Mouse (Mus musculus) midbrain, embryonic 13.5 days (tissue): ENCODE measurements around the gene Cdc20. TPM values are rescaled to one million over a fixed set of nuclear protein-coding genes. Genes with fewer than 3 reads are reported as not detected.
A peak's percentile ranks its signal among the peaks of the same experiment; 100 is the strongest.

Experiments used
- ATAC-seq: fragments of 200-750 bp; cut with Nextera tagmentation; 2 replicates; pipeline ENCODE4 v1.8.0; 2017; ENCODE audit warnings: mild to moderate bottlenecking, moderate TSS enrichment, moderate library complexity
- H3K27ac ChIP-seq: fragments of 300-500 bp; sonication (generic); 2 replicates; pipeline ENCODE4 v1.5.1; 2015; ENCODE audit warnings: inconsistent platforms, mild to moderate bottlenecking, moderate library complexity
- H3K27me3 ChIP-seq: fragments of 300-500 bp; sonication (generic); 2 replicates; pipeline ENCODE4 v1.6.1; 2015; ENCODE audit warnings: mild to moderate bottlenecking, inconsistent platforms
- H3K36me3 ChIP-seq: fragments of 300-500 bp; sonication (generic); 2 replicates; pipeline ENCODE4 v1.6.1; 2015; ENCODE audit warnings: mild to moderate bottlenecking, inconsistent platforms
- H3K4me1 ChIP-seq: fragments of 300-500 bp; sonication (generic); replicated peaks from 2 replicates; pipeline ENCODE4 v1.6.1; 2015; ENCODE audit warnings: inconsistent platforms
- H3K4me2 ChIP-seq: fragments of 300-500 bp; sonication (generic); replicated peaks from 2 replicates; pipeline ENCODE4 v1.6.1; 2015; ENCODE audit warnings: moderate library complexity, mild to moderate bottlenecking, inconsistent platforms
- H3K4me3 ChIP-seq: fragments of 300-500 bp; sonication (generic); replicated peaks from 2 replicates; pipeline ENCODE4 v1.5.1; 2015; ENCODE audit warnings: mild to moderate bottlenecking, inconsistent platforms
- H3K9ac ChIP-seq: fragments of 300-500 bp; sonication (generic); replicated peaks from 2 replicates; pipeline ENCODE4 v1.6.1; 2015; ENCODE audit warnings: mild to moderate bottlenecking, inconsistent platforms
- H3K9me3 ChIP-seq: fragments of 300-500 bp; sonication (generic); 2 replicates; pipeline ENCODE4 v1.6.1; 2016; ENCODE audit warnings: mild to moderate bottlenecking, inconsistent platforms
- WGBS: fragments of 180-500 bp; shearing (Covaris S2); methylation state at CpG from one replicate; pipeline ENCODE4 v1.1.7; 2015; 5-methylcytosine and 5-hydroxymethylcytosine counted together
- polyA plus RNA-seq: library from polyadenylated mRNA; unstranded; fragments of >200 nt; fragmentation: Nextera tagmentation; extraction: Ambion mirVana; gene quantifications from 2 replicates; pipeline ENCODE4 v1.2.1, GENCODE M21; 2015

Cdc20 gene
- polyA plus RNA-seq, 1 experiment from 2014 or later, result 105 TPM

DNA sequence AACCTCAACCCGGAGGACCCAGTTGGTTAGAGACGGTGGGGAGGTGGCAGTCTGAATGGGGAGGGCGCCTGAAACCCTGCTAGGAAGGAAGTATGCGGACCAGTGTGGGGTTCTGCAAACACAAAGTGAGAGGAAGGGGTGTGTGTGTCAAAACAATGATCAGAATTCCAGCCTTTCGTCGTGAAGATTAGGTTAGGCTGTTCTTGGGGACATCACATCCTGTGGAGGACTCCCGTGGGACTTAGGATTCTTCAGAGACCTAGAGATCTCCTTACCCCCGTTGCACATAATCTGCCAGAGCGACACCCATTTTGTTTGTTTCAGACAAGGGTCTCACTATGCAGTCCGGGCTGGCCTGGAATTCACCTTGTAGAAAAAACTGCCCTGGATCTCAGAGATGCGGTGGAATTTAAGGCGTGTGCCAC lies 689 bp upstream of the Cdc20 start:
- H3K9ac ChIP-seq, result peak overlapping the region; percentile 75
- peak; percentile 15; the same call in 1 of the 2 replicates for ATAC-seq
- H3K4me1 ChIP-seq, result peaks cover 36% of the 10 kb centered on the region
- peak overlapping the region; percentile 95 for H3K4me2 ChIP-seq
- peak overlapping the region; percentile 59 for H3K4me3 ChIP-seq
- WGBS, result 8% methylated on average over 12 of the region's 12 CpGs
- peak overlapping the region; percentile 87 for H3K27ac ChIP-seq
- H3K9me3 ChIP-seq, result no peaks in the 10 kb centered on the region
- no peaks in the 10 kb centered on the region for H3K27me3 ChIP-seq
- H3K36me3 ChIP-seq, result peaks cover 17% of the 10 kb centered on the region

DNA sequence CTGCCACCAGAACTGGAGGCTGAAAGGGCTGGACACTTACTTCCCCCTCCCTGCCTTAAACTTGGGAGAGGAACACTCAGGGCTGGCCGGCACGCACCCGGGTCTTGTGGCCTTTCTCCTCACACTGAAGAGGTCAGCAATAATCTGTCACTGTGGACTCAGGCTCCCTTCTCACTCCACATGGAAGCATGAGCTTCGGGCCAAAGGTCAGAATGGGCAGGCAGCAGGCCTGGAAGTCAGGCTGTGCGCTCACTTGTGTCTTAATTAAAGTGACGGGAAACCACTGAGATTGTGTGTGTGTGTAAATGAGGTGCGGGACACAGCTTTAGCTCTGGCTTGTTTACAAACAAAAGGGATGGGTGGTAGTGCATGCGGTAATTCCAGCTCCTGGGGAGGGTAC lies 4.8 kb downstream of the Cdc20 start:
- Histone ChIP-seq H3K27ac (no peak overlapping the region), H3K4me2 (no peak overlapping the region), H3K4me3 (no peak overlapping the region), H3K27me3 (no peaks in the 10 kb centered on the region), H3K4me1 (peaks cover 54% of the 10 kb centered on the region), H3K9me3 (no peaks in the 10 kb centered on the region), H3K36me3 (peaks cover 43% of the 10 kb centered on the region), H3K9ac (no peak overlapping the region)
- WGBS, result 73% methylated on average over 8 of the region's 8 CpGs
- ATAC-seq, result no peak

DNA sequence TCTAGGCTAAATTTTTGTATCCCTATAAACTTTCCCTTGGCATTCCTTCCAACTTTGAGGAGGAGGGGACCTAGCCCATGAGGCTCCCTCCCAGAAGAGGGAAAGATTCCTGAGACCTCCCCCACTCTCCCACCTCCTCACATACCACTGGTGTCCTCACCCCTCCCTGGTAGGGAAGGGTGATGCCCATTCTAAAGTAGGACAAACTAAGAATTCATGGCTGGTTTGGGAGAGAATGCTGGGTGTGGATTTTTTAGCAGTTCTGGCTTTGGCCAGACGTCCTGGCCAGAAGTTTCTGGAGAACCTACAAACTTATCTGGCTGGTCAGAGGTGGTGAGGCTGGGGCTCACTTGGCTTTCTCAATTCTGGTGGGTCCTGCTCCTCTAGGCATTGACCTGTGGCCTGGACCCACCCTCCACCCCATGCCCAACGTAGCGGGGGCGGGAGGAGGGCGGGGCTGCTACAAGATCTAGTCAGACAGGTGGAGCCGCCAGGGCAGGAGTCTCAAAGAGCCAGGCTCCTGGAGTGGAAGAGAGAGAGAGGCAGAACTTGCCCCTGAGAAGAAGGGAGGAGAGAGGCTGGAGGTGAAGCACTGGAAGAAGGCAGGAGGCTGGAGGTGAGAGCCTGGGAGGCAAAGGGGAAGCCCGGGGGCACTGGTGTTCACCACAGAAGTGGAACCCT lies 7.8 kb downstream of the Cdc20 start:
- H3K4me2 ChIP-seq, result peak overlapping the region; percentile 62; the same call in 1 of the 2 replicates
- H3K27ac ChIP-seq, result no peak overlapping the region
- H3K36me3 ChIP-seq, result peaks cover 39% of the 10 kb centered on the region
- H3K27me3 ChIP-seq, result no peaks in the 10 kb centered on the region
- WGBS, result 61% methylated on average over 7 of the region's 7 CpGs
- no peaks in the 10 kb centered on the region for H3K9me3 ChIP-seq
- no peak for ATAC-seq
- peaks cover 34% of the 10 kb centered on the region for H3K4me1 ChIP-seq
- no peak overlapping the region for H3K4me3 ChIP-seq
- peak overlapping the region; percentile 78; the same call in 1 of the 2 replicates for H3K9ac ChIP-seq

DNA sequence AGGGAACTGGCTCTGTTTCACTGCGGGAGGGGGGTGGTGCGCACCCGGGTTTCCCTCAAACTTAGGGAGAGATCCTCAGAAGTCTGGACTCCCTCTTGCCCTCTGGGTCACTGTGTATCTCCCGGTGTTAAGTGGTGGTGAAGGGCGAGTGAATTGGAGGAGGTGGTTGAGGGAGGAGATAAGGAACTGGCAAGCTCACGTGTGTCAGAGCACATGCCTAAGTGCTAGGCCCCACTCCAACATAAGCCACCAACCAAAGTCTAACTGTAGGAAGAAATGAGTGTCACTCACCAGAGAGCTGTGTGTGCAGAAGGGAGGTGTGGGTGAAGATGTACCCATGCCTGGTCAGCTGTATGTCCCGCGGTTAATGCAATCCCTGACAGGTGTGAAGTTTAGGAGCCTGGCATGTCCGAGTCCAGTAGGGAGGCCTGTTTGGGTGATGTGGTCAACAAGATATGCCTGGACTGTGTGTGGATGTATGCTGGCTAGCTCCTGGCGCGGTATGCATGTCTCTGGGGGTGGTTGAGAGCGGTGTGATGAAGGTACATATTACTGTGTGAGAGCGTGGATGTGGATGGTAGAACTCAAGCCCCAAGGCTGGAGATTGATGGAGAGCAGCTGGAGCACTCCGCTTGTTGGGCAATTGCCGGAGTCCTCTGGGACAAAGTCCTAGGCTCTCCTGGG lies 8.5 kb downstream of the Cdc20 start:
- Histone ChIP-seq H3K27ac (peak overlapping the region; percentile 70; the same call in 1 of the 2 replicates), H3K27me3 (no peaks in the 10 kb centered on the region), H3K9ac (peak overlapping the region; percentile 78), H3K36me3 (peaks cover 37% of the 10 kb centered on the region), H3K9me3 (no peaks in the 10 kb centered on the region), H3K4me1 (peaks cover 30% of the 10 kb centered on the region), H3K4me2 (peak overlapping the region; percentile 62), H3K4me3 (peak overlapping the region; percentile 57)
- ATAC-seq, result peak; percentile 12
- WGBS, result 59% methylated on average over 15 of the region's 15 CpGs

DNA sequence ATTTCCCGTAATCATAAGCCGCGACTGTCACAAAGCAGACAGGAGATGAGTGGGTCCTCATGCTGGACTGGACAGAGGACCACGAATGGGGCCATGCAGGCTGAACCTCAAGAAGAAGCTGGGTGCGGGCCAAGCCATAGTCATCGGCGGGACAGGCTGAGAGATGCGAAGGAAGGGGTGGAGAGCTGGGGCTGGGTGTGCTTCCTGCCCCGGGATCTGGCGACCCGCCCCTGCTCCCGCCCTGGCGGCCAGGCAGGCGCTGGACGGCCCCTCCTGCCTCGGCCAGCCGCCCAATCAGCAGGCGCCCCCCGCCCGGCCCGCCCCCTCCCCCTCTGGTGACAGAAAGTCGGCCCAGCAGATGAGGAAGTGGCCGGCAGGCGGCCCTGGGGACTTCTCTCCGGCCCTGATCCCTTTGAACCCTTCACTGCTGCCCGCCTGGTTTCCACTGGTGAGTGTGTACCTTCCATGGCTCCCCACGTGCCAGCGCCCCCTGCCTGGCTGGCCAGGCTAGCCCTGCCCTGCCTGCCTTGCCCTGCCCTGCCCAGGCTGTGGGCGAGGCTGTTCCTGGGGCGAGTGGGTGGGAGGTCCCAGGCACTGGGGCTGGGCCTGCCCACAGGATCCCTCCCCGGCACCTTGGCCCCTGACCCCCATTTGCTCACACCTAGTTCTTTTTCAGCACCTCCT lies 9.2 kb downstream of the Cdc20 start, which contains the start of gene Elovl1:
Gene Elovl1, plus strand, starts transcription at position 326 of the 684 bp plus-strand sequence.
- H3K27me3 ChIP-seq, result no peaks in the 10 kb centered on the region
- peak; percentile 95 for ATAC-seq
- H3K9me3 ChIP-seq, result no peaks in the 10 kb centered on the region
- H3K9ac ChIP-seq, result peak within 1 kb of the TSS; percentile 78
- peaks cover 36% of the 10 kb centered on the region for H3K36me3 ChIP-seq
- H3K4me2 ChIP-seq, result peak within 1 kb of the TSS; percentile 62
- H3K4me3 ChIP-seq, result peak within 1 kb of the TSS; percentile 57
- under 1% methylated on average over 22 of the region's 31 CpGs for WGBS
- peaks cover 30% of the 10 kb centered on the region for H3K4me1 ChIP-seq
- peak within 1 kb of the TSS; percentile 70 for H3K27ac ChIP-seq

DNA sequence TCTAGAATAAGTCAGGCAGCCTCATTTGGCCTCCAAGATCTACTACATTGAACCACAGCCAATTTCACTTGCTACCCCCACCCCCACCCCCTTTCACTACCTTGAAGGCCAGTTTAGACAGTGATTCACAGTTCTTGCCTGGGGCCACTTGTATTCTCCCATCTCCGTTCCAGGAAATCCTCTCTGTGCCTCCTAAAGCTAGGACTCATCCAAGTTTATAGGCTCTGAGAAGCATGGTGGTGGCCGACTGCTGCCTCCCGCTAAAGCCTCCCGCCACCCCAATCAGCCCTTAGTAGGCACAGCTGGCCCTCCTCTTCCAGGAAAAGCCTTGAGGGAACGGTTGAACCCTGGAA lies 9.8 kb downstream of the Cdc20 start:
- Histone ChIP-seq H3K4me1 (peaks cover 30% of the 10 kb centered on the region), H3K27me3 (no peaks in the 10 kb centered on the region), H3K9ac (peak overlapping the region; percentile 78), H3K4me3 (peak overlapping the region; percentile 57), H3K27ac (peak overlapping the region; percentile 70), H3K4me2 (peak overlapping the region; percentile 62), H3K9me3 (no peaks in the 10 kb centered on the region), H3K36me3 (peaks cover 36% of the 10 kb centered on the region)
- 4% methylated on average over 5 of the region's 5 CpGs for WGBS
- ATAC-seq, result peak; percentile 46

DNA sequence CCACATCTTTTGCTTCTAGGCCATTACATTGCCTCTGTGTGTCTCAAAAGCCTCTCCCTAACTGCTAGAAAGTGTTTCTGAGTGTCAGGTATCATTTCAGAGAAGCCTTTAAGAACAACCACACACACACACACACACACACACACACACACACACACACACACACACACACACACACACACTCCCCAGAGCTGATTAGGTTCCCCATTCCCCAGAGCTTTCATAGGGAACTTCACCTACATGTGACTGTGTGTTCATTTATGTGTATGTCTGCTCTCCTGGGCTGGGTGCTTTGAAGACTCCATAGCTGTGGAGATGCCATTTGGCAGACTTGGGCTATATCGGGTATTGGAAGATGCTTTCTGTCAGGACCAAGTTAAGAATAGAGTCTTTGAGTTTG lies 11.8 kb downstream of the Cdc20 start:
- Histone ChIP-seq H3K36me3 (peaks cover 36% of the 10 kb centered on the region), H3K4me3 (no peak overlapping the region), H3K9ac (no peak overlapping the region), H3K4me1 (peaks cover 30% of the 10 kb centered on the region), H3K9me3 (no peaks in the 10 kb centered on the region), H3K27me3 (no peaks in the 10 kb centered on the region), H3K27ac (no peak overlapping the region), H3K4me2 (no peak overlapping the region)
- WGBS, result 94% methylated on average over 1 of the region's 1 CpGs
- no peak for ATAC-seq

DNA sequence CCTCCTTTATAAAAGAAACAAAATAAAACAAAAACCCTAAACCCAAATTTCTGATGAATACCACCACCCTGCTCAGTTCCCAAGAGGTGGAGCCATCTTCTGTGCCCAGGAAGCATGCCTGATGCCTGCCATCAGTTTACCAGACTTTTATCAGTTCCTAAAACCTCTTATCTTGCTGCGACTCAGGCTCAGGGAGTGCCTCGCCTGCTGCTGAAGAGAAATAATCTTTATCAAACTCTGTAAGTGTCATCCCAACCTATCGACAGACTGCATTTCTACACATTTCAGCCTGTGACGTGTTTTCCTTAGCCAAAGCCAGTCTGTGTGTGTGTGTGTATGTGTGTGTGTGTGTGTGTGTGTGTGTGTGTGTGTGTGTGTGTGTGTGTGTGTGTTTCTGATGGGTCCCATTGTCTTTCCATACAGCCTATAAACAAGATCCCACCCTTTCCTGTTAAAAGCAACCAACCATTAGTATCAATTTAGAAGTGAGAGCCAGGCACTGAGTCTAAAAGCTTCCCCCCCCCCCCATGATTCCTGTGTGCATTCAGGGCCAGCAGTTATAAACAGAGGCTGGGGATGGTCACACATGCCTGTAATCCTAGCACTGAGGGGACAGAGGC lies 12.5 kb downstream of the Cdc20 start:
- Histone ChIP-seq H3K27ac (no peak overlapping the region), H3K4me2 (no peak overlapping the region), H3K4me1 (peaks cover 28% of the 10 kb centered on the region), H3K9ac (no peak overlapping the region), H3K36me3 (peaks cover 40% of the 10 kb centered on the region), H3K27me3 (no peaks in the 10 kb centered on the region), H3K9me3 (no peaks in the 10 kb centered on the region), H3K4me3 (no peak overlapping the region)
- ATAC-seq, result no peak
- WGBS, result 89% methylated on average over 4 of the region's 4 CpGs

DNA sequence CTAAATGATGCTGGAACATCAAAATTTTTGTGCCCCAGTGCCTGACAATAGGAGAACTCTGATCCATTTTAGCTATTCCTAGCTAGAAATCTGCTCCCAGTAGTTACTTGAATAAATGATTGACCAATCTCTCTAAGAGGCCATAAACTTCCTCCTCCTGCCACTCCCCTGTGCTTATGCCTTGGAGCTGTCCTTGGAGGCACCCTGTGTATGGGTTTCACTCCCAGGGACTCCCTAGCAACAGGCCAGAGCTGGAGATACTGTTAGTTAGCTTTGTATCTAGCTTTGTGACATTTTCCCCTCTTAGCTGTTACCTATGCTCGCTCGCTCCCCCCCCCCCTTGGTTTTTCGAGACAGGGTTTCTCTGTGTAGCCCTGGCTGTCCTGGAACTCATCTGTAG lies 15.8 kb downstream of the Cdc20 start:
- Histone ChIP-seq H3K27me3 (no peaks in the 10 kb centered on the region), H3K4me2 (no peak overlapping the region), H3K4me3 (no peak overlapping the region), H3K9ac (no peak overlapping the region), H3K36me3 (peaks cover 70% of the 10 kb centered on the region), H3K9me3 (no peaks in the 10 kb centered on the region), H3K4me1 (no peaks in the 10 kb centered on the region), H3K27ac (no peak overlapping the region)
- no peak for ATAC-seq
- 90% methylated on average over 3 of the region's 3 CpGs for WGBS

DNA sequence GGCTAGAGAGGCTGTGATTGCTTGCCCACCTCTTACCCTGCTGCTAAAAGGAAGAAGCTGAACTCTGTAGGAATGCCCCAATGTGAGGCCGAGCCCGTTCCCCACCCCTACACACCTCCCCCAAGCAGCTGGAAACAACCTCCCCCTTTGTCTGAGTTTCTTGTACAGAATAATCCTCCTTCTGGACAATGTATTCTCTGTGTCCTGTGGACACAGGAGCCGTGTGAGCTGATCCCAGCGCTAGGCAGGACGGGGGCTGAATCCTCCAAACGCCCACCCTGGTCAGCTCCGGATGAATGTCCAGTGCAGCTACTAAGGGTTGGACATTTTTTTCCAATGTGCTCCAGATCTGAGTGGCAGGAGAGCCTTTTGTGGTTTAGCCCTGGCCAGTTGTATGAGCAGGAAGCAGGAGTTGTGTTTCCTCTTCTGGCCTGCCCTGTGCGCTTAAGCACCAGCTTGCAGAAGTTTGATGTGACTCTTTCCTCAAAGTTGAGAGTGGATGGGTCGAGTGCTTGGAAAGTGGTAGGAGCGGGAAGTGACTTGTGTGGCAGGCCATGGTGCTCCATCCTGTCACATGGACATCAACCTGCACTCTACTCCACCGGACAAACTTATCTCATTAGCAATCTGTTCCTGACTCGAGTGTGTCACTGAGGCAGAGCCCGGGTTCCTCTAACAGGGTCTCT lies 19.9 kb downstream of the Cdc20 start:
- H3K36me3 ChIP-seq, result peaks cover 96% of the 10 kb centered on the region
- WGBS, result 85% methylated on average over 13 of the region's 13 CpGs
- H3K9me3 ChIP-seq, result no peaks in the 10 kb centered on the region
- no peak overlapping the region for H3K27ac ChIP-seq
- H3K4me2 ChIP-seq, result no peak overlapping the region
- H3K27me3 ChIP-seq, result no peaks in the 10 kb centered on the region
- no peaks in the 10 kb centered on the region for H3K4me1 ChIP-seq
- H3K4me3 ChIP-seq, result no peak overlapping the region
- no peak for ATAC-seq
- H3K9ac ChIP-seq, result no peak overlapping the region

DNA sequence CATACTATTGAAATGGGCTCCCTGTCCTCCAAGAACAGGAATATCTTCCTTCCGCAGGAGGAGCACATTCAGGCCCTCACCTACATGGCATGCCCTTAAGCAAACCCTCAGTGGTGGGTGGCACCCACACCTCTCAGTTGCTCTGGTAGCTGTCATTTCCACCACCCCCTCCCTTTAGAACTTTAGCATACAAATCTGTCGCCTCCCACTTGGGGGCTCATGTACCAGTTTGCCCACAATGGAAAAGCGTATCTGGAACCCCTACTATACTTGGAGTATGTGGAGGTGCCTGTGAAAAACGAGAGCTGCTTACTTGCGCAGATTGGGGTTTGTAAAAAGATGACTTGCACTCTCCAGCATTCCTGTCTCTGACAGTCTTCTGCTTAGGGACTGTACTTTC lies 20.8 kb downstream of the Cdc20 start:
- WGBS, result 94% methylated on average over 5 of the region's 5 CpGs
- no peak overlapping the region for H3K4me3 ChIP-seq
- H3K27ac ChIP-seq, result no peak overlapping the region
- H3K36me3 ChIP-seq, result peaks cover 97% of the 10 kb centered on the region
- H3K4me2 ChIP-seq, result no peak overlapping the region
- ATAC-seq, result no peak
- no peak overlapping the region for H3K9ac ChIP-seq
- no peaks in the 10 kb centered on the region for H3K9me3 ChIP-seq
- no peaks in the 10 kb centered on the region for H3K4me1 ChIP-seq
- H3K27me3 ChIP-seq, result no peaks in the 10 kb centered on the region
